ENCODE assay signal across 1 mouse cellular context in genomic region chr13:12305540-12305939, GRCm38 (mm10).
TF ChIP-seq lines count a peak whose summit lies in the region.

No protein-coding gene starts in this region.

TF ChIP-seq in MEL, 35 proteins besides CTCF, POLR2A, EP300 and RAD21:
- TF ChIP-seq USF1 (IDR thresholded peaks at IDR 0.05; ENCODE audit: low read depth, low read length) (peak; percentile 58), TCF12 (IDR thresholded peaks at IDR 0.05; ENCODE audit: low read depth, low read length) (no peak)
